Mouse (Mus musculus): ENCODE data around the gene 6030408B16Rik. TPM values are rescaled to one million over a fixed set of nuclear protein-coding genes. Genes with fewer than 3 reads are reported as not detected.
"Not testable (repeated sequence)": the region's sequence is repeated elsewhere in the genome, so short reads cannot be mapped to it uniquely, and the experiment has no call there.

Gene 6030408B16Rik
- polyA plus RNA-seq, 1 experiment: 0.41 TPM

DNA sequence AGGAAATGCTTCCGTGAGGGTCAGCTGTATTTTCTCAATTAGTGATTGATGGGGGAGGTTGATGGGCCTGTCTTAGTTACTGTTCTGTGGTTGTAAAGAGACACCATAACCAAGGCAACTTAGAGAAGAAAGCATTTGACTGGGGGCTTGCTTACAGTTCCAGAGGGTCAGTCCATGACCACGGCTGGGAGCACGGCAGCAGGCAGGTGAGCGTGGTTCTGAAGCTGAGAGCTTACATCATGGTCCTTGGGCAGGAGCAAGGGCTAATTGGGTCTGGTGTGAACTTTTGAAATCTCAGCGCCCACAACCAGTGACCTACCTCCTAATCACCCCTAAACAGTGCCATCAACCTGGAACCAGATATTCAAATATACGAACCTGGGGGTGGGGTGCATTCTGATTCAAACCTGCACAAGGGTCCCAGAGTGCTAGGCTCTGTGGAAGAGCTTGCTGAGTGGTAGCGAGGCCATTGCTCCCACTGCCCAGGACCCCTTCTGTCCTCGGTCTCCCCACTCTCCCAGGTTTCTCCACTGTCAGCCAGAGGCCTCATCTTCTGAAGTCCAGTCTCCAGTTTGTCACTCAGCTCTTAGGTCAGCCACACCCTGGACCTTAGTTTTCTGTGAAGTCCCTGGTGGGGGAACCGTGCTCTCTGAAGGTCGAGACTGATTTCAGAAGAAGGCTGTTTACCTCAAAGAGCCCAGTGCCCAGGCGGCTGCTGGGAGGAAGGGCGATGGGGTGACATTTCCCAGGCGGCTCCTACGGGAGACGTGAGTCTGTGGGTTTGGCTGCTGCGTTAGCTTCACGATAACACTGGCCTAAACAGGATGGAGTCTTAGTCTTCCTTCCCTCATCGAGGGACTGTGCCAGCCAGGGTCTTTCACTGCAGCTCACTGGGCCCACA is 24.2 kb downstream of the 6030408B16Rik start:
- TF ChIP-seq CTCF (IDR thresholded peaks at IDR 0.05; ENCODE audit: borderline replicate concordance, extremely low read depth, insufficient read depth, insufficient read length) (no peak), POLR2A (IDR thresholded peaks at IDR 0.05; ENCODE audit: borderline replicate concordance, extremely low read depth, insufficient read depth, insufficient read length, poor library complexity, severe bottlenecking) (no peak)

DNA sequence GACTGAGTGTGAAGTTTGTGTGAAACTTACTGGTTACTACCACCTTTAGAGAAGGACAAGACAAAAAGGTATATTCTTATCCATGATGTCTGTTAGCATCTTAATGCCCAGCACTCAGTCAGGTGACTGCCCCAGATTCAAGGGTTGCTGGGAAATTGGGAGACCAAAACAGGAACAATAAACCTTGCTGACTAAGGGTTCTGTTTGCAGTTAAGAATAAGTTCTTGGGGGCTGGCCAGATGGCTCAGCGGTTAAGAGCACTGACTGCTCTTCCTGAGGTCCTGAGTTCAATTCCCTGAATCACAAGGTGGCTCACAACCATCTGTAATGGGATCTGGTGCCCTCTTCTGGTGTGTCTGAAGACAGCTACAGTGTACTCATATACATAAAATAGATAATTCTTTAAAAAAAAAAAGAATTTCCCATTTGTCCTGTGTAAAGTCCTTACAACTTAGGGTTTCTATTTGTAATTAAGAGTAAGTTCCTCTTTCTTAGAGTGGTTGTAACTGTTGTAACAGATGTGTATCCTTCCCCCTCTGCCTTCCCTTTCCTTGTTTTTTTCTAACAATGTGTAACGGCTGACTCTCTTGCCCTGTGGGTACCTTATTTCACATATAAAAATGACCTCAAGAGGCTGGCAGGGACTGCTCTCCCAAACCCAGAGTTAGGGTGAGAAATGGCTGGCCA is 24.9 kb downstream of the 6030408B16Rik start:
- DNase-seq (ENCODE audit: low read depth): no peak
- TF ChIP-seq POLR2A (IDR thresholded peaks at IDR 0.05; ENCODE audit: borderline replicate concordance, extremely low read depth, insufficient read depth, insufficient read length, poor library complexity, severe bottlenecking) (no peak), CTCF (IDR thresholded peaks at IDR 0.05; ENCODE audit: borderline replicate concordance, extremely low read depth, insufficient read depth, insufficient read length) (no peak)

More for the DNA sequence above, 24.2 kb downstream of the 6030408B16Rik start:
- no peak for DNase-seq (ENCODE audit: low read depth)

DNA sequence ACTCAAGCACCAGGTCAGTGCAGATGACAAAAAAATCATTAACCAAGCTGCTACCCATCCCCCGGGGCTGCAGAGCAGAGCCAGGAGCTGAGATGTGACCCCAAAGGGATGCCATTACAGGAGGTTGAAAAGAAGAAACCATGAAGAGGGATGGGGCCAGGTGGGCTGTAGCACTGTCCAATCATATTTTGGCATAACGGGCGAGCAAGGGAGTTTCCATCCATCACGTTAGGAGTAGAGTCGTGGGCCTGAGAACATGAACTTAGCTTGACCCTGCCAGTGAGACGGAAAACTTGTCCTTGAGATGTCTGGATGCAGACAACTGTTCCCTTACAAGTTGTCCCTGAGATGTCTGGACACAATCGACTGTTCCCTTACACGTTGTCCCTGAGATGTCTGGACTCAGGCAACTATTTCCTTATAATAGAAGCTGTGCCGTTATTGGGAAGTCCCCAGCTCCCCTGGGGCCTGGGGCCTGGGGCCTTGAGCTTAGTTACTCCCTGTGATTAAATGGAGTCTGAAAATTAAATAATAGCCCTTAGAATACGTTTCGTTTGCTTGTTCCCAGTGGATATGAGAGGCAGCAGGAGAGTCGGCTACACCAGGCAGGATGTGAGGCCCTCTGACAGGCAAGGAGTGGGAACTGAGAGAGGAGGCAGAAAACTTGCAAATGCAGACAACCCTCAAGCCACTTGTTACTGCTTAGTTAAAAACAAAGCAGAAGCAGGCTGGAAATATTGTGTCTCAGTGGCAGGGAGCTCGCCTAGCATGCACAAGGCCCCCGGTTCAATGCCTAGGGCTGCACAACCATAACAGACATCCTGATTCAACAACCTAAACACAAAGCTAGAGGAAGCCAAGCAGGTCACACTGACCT is 26.1 kb downstream of the 6030408B16Rik start:
- TF ChIP-seq POLR2A (IDR thresholded peaks at IDR 0.05; ENCODE audit: borderline replicate concordance, extremely low read depth, insufficient read depth, insufficient read length, poor library complexity, severe bottlenecking) (no peak), CTCF (IDR thresholded peaks at IDR 0.05; ENCODE audit: borderline replicate concordance, extremely low read depth, insufficient read depth, insufficient read length) (no peak)
- no peak for DNase-seq (ENCODE audit: low read depth)

DNA sequence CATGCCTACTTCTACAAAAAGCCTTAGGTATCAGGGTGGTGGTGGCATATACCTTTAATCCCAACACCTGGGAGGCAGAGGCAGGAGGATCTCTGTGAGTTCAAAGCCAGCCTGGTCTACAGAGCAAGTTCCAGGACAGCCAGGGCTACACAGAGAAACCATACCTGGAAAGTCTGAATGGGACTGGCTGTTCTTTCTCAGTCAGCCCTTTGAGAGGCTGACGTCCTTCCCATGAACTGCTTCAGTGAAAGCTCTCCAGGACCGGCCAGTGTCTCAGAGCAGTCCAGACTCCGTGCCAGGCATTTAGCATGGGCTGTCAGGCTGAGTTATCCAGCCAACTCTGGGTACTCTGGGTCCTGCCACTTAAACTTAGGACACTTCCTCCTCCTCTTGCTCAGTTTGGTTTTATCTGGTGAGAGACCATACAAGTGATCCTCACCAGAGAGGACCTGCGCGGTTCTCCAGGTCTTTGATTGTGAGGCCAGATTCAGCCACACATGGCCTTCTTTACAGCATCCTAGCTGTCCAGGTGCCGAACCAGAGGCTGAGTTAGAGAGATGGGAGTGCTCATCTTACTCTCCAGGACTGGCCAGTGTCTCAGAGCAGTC is 27.1 kb downstream of the 6030408B16Rik start:
- no peak for TF ChIP-seq CTCF (IDR thresholded peaks at IDR 0.05; ENCODE audit: borderline replicate concordance, extremely low read depth, insufficient read depth, insufficient read length)
- TF ChIP-seq POLR2A (IDR thresholded peaks at IDR 0.05; ENCODE audit: borderline replicate concordance, extremely low read depth, insufficient read depth, insufficient read length, poor library complexity, severe bottlenecking): no peak
- no peak for DNase-seq (ENCODE audit: low read depth)

DNA sequence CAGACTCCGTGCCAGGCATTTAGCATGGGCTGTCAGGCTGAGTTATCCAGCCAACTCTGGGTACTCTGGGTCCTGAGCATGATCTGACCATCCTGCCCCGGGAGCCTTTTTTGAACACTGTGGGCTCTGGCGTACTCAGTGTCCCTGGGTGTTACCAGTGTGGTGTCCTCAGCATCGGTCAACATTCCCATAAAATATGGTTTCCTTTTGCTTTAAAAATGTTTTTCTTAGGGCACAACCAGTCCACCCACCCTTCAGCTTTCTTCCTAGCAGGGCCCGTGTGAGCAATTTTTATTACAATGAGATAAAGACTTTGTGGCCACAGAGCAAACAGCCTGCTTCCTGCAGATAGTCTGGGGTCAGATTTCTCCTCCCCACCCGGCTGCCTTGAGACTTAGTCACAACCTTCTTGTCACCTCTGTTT is 27.6 kb downstream of the 6030408B16Rik start:
- TF ChIP-seq POLR2A (IDR thresholded peaks at IDR 0.05; ENCODE audit: borderline replicate concordance, extremely low read depth, insufficient read depth, insufficient read length, poor library complexity, severe bottlenecking): no peak
- TF ChIP-seq CTCF (IDR thresholded peaks at IDR 0.05; ENCODE audit: borderline replicate concordance, extremely low read depth, insufficient read depth, insufficient read length): no peak
- no peak for DNase-seq (ENCODE audit: low read depth)

DNA sequence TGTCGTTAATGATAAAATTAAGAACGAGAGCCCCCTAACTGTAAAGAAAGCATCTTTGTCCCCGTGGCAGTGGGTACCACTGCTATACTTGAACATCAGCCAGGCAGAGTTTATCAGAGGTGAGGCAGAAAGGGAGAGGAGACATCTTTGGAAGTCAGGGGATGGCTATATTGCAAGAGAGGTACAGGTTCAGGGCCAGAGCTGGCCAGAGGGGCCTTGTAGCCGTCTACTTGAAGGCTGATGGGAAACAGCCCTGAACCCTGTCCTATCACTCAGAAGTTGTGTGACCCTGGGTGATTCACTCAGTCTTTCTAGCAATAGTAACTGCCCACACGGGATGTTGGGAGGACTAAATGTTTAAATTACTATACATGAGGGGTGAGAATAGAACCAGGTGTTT is 28.1 kb downstream of the 6030408B16Rik start:
- TF ChIP-seq POLR2A (IDR thresholded peaks at IDR 0.05; ENCODE audit: borderline replicate concordance, extremely low read depth, insufficient read depth, insufficient read length, poor library complexity, severe bottlenecking) (no peak), CTCF (IDR thresholded peaks at IDR 0.05; ENCODE audit: borderline replicate concordance, extremely low read depth, insufficient read depth, insufficient read length) (no peak)
- no peak for DNase-seq (ENCODE audit: low read depth)

DNA sequence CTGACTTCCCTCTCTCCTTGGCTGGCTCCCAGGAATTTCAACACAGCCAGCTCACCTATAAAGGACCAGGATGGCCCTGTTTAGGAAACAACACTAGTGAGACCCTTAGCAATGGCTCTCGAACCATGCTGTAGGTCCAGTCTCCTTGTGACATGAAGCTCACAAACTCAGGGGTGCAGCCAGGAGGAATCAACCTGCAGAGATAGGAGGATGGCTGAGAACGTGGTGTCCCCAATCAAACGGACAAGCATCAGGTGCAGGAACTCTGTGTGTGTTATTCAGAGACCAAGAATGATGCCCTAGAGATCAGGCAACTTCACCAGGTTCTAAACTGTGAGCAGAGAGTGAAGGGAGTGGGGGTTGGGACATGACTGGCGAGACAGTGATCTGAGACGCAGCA is 29.1 kb downstream of the 6030408B16Rik start:
- TF ChIP-seq POLR2A (IDR thresholded peaks at IDR 0.05; ENCODE audit: borderline replicate concordance, extremely low read depth, insufficient read depth, insufficient read length, poor library complexity, severe bottlenecking) (no peak), CTCF (IDR thresholded peaks at IDR 0.05; ENCODE audit: borderline replicate concordance, extremely low read depth, insufficient read depth, insufficient read length) (no peak)

DNA sequence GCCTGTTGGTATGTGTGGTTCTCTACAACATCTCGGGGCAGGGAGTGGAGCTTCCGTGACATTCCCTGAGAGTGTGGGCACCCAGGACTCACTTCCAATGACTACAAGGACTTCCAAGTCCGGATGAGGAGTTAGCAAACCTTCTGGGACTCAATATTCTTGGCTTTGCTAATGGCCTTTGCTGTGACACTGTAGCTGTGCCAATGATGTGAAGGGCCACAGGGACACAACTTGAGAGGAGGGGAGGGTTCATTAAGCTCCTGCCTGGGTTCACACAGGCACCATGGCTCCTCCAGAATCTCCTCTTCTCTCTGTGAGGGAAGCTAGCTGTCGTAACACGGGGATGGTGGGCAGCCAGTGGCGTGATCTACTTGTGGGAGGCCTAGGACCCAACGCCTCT is 29.6 kb downstream of the 6030408B16Rik start:
- no peak for TF ChIP-seq CTCF (IDR thresholded peaks at IDR 0.05; ENCODE audit: borderline replicate concordance, extremely low read depth, insufficient read depth, insufficient read length)
- no peak for TF ChIP-seq POLR2A (IDR thresholded peaks at IDR 0.05; ENCODE audit: borderline replicate concordance, extremely low read depth, insufficient read depth, insufficient read length, poor library complexity, severe bottlenecking)
- no peak for DNase-seq (ENCODE audit: low read depth)

More for the DNA sequence above, 29.1 kb downstream of the 6030408B16Rik start:
- DNase-seq (ENCODE audit: low read depth): no peak

DNA sequence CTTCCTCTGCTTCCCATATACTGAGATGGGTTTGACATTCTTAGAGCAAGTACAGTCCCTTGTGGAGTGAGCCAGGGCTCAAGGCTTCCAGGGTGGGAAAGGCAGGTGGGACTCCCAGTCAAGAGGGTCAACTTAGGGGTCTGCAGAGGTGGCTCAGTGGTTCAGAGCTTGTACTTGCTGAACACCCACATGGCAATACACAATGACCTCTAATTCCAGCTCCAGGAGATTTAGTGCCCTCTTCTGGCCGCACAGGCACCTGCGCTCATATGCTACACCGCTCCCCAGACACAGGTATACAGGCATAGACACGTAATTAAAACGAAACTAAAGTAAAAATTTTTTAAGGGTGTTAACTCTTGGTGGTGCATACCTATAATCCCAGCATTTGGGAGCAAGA is 30.5 kb downstream of the 6030408B16Rik start:
- TF ChIP-seq CTCF (IDR thresholded peaks at IDR 0.05; ENCODE audit: borderline replicate concordance, extremely low read depth, insufficient read depth, insufficient read length) (no peak), POLR2A (IDR thresholded peaks at IDR 0.05; ENCODE audit: borderline replicate concordance, extremely low read depth, insufficient read depth, insufficient read length, poor library complexity, severe bottlenecking) (no peak)
- DNase-seq (ENCODE audit: low read depth): no peak

DNA sequence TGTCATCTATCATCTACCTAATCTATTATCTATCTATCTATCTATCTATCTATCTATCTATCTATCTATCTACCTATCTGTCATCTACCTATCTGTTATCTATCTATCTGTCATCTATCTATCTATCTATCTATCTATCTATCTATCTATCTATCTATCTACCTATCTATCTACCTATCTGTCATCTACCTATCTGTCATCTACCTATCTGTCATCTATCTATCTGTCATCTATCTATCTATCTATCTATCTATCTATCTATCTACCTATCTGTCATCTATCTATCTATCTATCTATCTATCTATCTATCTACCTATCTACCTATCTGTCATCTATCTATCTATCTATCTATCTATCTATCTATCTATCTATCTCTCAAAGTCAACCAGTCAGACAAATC is 31.4 kb downstream of the 6030408B16Rik start:
- DNase-seq (ENCODE audit: low read depth): not testable (repeated sequence)

All from brain, embryonic 14.5 days (tissue).